Mouse (Mus musculus) hindbrain, embryonic 10.5 days (tissue): ENCODE measurements around the gene Abhd15. TPM values are rescaled to one million over a fixed set of nuclear protein-coding genes. Genes with fewer than 3 reads are reported as not detected.

Experiments used
- DNase-seq: peaks from one replicate; pipeline ENCODE4 v3.0.0-alpha.2; 2017; ENCODE audit warnings: low spot score
- H3K27ac ChIP-seq: fragments of 300-500 bp; sonication (generic); 2 replicates; pipeline ENCODE4 v1.5.1; 2016; ENCODE audit warnings: mild to moderate bottlenecking, moderate library complexity
- H3K27me3 ChIP-seq: fragments of 300-500 bp; sonication (generic); 2 replicates; pipeline ENCODE4 v1.6.1; 2016; ENCODE audit warnings: mild to moderate bottlenecking; ENCODE audit not compliant: poor library complexity, insufficient read depth, severe bottlenecking
- H3K36me3 ChIP-seq: fragments of 300-500 bp; sonication (generic); 2 replicates; pipeline ENCODE4 v1.6.1; 2016; ENCODE audit warnings: mild to moderate bottlenecking, moderate library complexity
- H3K4me1 ChIP-seq: fragments of 300-500 bp; sonication (generic); replicated peaks from 2 replicates; pipeline ENCODE4 v1.6.1; 2016; ENCODE audit warnings: mild to moderate bottlenecking
- H3K4me3 ChIP-seq: fragments of 300-500 bp; sonication (generic); 2 replicates; pipeline ENCODE4 v1.5.1; 2016; ENCODE audit warnings: mild to moderate bottlenecking, moderate library complexity
- H3K9me3 ChIP-seq: fragments of 300-500 bp; sonication (generic); 2 replicates; pipeline ENCODE4 v1.6.1; 2016; ENCODE audit warnings: mild to moderate bottlenecking, moderate library complexity
- WGBS: fragments of 180-500 bp; shearing (Covaris S2); methylation state at CpG from one replicate; pipeline ENCODE4 v1.1.7; 2016; 5-methylcytosine and 5-hydroxymethylcytosine counted together
- polyA plus RNA-seq: library from polyadenylated mRNA; unstranded; fragments of >200 nt; fragmentation: Nextera tagmentation; extraction: Ambion mirVana; gene quantifications from 2 replicates; pipeline ENCODE4 v1.2.1, GENCODE M21; 2016

The Abhd15 gene
- polyA plus RNA-seq, 1 experiment from 2014 or later, result 5.3 TPM

DNA sequence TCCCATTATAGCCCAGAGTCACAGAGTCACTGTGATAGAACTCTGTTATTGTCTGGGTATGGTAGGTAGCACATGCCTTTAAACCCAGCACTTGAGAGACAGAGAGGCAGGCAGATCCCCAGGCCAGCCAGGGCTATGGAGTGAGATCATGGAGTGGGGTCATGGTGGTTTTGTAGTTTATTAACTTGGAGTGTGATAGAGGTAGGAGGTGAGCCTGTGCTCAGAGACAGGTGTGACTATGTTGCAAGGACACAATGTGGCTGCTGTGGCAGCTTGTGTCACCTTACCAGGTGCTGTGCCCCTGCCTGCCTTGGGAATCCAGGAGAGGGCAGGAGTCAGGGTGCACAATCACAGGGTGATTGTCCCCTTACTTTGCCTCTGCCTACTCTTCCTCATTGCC, 19.4 kb upstream of the Abhd15 start:
- Histone ChIP-seq H3K4me3 (no peak overlapping the region), H3K9me3 (no peaks in the 10 kb centered on the region), H3K4me1 (peaks cover 95% of the 10 kb centered on the region), H3K36me3 (peaks cover 24% of the 10 kb centered on the region), H3K27me3 (no peaks in the 10 kb centered on the region), H3K27ac (peak overlapping the region; percentile 3; the same call in 1 of the 2 replicates)
- no peak for DNase-seq

GRCm38 (mm10) chr11:77497341-77497756, 17.6 kb upstream of the Abhd15 start:
- Histone ChIP-seq H3K36me3 (peaks cover 42% of the 10 kb centered on the region), H3K4me3 (peak overlapping the region; percentile 29), H3K4me1 (peaks cover 88% of the 10 kb centered on the region), H3K27me3 (no peaks in the 10 kb centered on the region), H3K27ac (peak overlapping the region; percentile 88), H3K9me3 (no peaks in the 10 kb centered on the region)
- 6% methylated on average over 6 of the region's 6 CpGs for WGBS
- peak; percentile 85 for DNase-seq

GRCm38 (mm10) chr11:77497851-77498250, 17.1 kb upstream of the Abhd15 start:
- 9% methylated on average over 4 of the region's 4 CpGs for WGBS
- peaks cover 84% of the 10 kb centered on the region for H3K4me1 ChIP-seq

GRCm38 (mm10) chr11:77498261-77499139, 16.4 kb upstream of the Abhd15 start:
- peak overlapping the region; percentile 29 for H3K4me3 ChIP-seq
- WGBS, result 74% methylated on average over 12 of the region's 12 CpGs
- DNase-seq, result peak; percentile 39
- H3K27ac ChIP-seq, result peak overlapping the region; percentile 88
- H3K9me3 ChIP-seq, result no peaks in the 10 kb centered on the region
- H3K27me3 ChIP-seq, result no peaks in the 10 kb centered on the region
- H3K4me1 ChIP-seq, result peaks cover 86% of the 10 kb centered on the region
- peaks cover 54% of the 10 kb centered on the region for H3K36me3 ChIP-seq

More at GRCm38 (mm10) chr11:77497851-77498250, 17.1 kb upstream of the Abhd15 start:
- Histone ChIP-seq H3K9me3 (no peaks in the 10 kb centered on the region), H3K36me3 (peaks cover 47% of the 10 kb centered on the region), H3K27ac (peak overlapping the region; percentile 88), H3K4me3 (peak overlapping the region; percentile 29), H3K27me3 (no peaks in the 10 kb centered on the region)
- DNase-seq, result peak; percentile 58

GRCm38 (mm10) chr11:77499354-77499753, 15.6 kb upstream of the Abhd15 start:
- no peaks in the 10 kb centered on the region for H3K9me3 ChIP-seq
- no peak for DNase-seq
- H3K36me3 ChIP-seq, result peaks cover 62% of the 10 kb centered on the region
- peaks cover 81% of the 10 kb centered on the region for H3K4me1 ChIP-seq
- no peak overlapping the region; the same call in 1 of the 2 replicates for H3K4me3 ChIP-seq
- peak overlapping the region; percentile 88 for H3K27ac ChIP-seq
- 93% methylated on average over 7 of the region's 7 CpGs for WGBS
- no peaks in the 10 kb centered on the region for H3K27me3 ChIP-seq

DNA sequence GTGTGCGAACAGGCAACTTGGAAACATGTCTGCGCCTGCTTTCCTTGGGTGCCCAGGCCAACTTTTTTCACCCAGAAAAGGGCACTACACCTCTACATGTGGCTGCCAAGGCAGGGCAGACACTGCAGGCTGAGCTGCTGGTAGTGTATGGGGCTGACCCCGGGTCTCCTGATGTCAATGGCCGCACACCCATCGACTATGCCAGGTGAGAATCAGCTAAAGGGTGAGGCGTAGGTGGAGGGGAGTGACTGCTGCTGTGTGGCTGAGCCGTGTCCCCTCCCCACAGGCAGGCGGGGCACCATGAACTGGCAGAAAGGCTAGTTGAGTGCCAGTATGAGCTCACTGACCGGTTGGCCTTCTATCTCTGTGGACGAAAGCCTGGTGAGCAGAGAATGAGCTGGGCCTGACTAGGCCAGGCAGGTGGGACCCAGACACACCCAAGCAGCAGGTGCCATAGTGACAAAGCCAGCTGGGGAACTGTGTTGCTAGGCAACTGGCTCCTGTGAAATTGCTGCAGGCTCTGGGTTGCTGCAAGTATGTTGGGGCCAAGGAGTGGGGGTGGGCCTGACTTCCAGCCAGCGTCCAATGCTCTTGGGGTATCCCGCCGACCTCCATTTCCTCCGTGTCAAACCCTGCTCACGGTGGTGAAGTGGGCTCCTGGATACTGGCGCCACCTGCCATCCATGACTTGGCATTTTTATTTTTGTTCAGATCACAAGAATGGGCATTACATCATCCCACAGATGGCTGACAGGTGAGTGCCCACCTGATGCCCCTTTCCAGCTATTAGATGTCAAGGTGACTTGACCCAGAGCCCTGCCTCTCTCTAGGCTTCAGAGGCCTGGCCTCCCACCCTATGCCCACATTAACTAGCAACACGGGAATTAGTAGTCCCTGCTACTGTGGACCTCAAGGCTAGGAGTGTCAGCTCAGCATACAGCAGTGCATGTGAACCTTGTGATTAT, 14.3 kb upstream of the Abhd15 start:
- H3K36me3 ChIP-seq, result peaks cover 73% of the 10 kb centered on the region
- no peak overlapping the region for H3K4me3 ChIP-seq
- 80% methylated on average over 17 of the region's 17 CpGs for WGBS
- DNase-seq, result peak; percentile 27
- no peaks in the 10 kb centered on the region for H3K27me3 ChIP-seq
- H3K4me1 ChIP-seq, result peaks cover 69% of the 10 kb centered on the region
- peak overlapping the region; percentile 64; the same call in 1 of the 2 replicates for H3K27ac ChIP-seq
- no peaks in the 10 kb centered on the region for H3K9me3 ChIP-seq

DNA sequence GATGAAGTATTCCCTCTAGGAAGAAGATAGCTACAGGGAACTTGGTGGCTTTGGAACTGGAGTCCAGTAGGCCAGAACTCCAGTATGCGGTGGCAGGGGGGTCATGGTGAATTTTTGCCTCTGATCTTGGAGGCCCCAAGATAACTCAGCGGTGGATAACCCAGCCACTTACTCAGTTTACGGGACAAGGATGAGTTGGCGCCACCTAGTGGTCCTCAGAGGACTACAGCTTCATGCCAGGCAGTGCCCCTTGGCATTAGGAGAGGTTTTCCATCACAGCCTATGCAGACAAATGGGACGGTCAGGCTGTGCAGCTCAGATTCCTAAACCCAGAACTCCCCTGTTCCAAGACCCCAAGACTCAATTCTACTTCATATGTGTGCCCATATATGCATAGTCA, 13.5 kb upstream of the Abhd15 start:
- no peaks in the 10 kb centered on the region for H3K27me3 ChIP-seq
- 28% methylated on average over 5 of the region's 5 CpGs for WGBS
- no peaks in the 10 kb centered on the region for H3K9me3 ChIP-seq
- H3K4me1 ChIP-seq, result peaks cover 61% of the 10 kb centered on the region
- no peak overlapping the region for H3K4me3 ChIP-seq
- H3K27ac ChIP-seq, result no peak overlapping the region
- H3K36me3 ChIP-seq, result peaks cover 80% of the 10 kb centered on the region
- peak; percentile 72 for DNase-seq

- Histone ChIP-seq H3K4me1 (peaks cover 62% of the 10 kb centered on the region), H3K36me3 (peaks cover 86% of the 10 kb centered on the region), H3K27ac (no peak overlapping the region), H3K27me3 (no peaks in the 10 kb centered on the region), H3K9me3 (no peaks in the 10 kb centered on the region), H3K4me3 (no peak overlapping the region)
- 94% methylated on average over 4 of the region's 4 CpGs for WGBS
- DNase-seq, result no peak
These were observed 12.9 kb upstream of the Abhd15 start for GRCm38 (mm10) chr11:77501971-77502370.

GRCm38 (mm10) chr11:77502481-77502880, 12.4 kb upstream of the Abhd15 start:
- Histone ChIP-seq H3K9me3 (no peaks in the 10 kb centered on the region), H3K27ac (no peak overlapping the region), H3K4me3 (no peak overlapping the region), H3K36me3 (peaks cover 91% of the 10 kb centered on the region), H3K4me1 (peaks cover 58% of the 10 kb centered on the region), H3K27me3 (no peaks in the 10 kb centered on the region)
- no peak for DNase-seq
- WGBS, result 87% methylated on average over 6 of the region's 6 CpGs

- H3K4me1 ChIP-seq, result peaks cover 55% of the 10 kb centered on the region
- no peaks in the 10 kb centered on the region for H3K27me3 ChIP-seq
- H3K9me3 ChIP-seq, result no peaks in the 10 kb centered on the region
- no peak overlapping the region for H3K27ac ChIP-seq
- no peak overlapping the region for H3K4me3 ChIP-seq
- no peak for DNase-seq
- H3K36me3 ChIP-seq, result peaks cover 94% of the 10 kb centered on the region
- WGBS, result 63% methylated on average over 3 of the region's 3 CpGs
These were observed 11.4 kb upstream of the Abhd15 start for GRCm38 (mm10) chr11:77503511-77503910.

- WGBS, result 95% methylated on average over 19 of the region's 19 CpGs
These were observed 10.5 kb upstream of the Abhd15 start for GRCm38 (mm10) chr11:77504377-77504776.

GRCm38 (mm10) chr11:77505291-77505980, 9.5 kb upstream of the Abhd15 start:
- Histone ChIP-seq H3K36me3 (peaks cover 94% of the 10 kb centered on the region), H3K27ac (no peak overlapping the region), H3K9me3 (no peaks in the 10 kb centered on the region), H3K27me3 (no peaks in the 10 kb centered on the region), H3K4me1 (peaks cover 47% of the 10 kb centered on the region), H3K4me3 (no peak overlapping the region)
- no peak for DNase-seq
- 92% methylated on average over 22 of the region's 22 CpGs for WGBS

More at GRCm38 (mm10) chr11:77504377-77504776, 10.5 kb upstream of the Abhd15 start:
- H3K27ac ChIP-seq, result no peak overlapping the region
- H3K4me3 ChIP-seq, result no peak overlapping the region
- no peak for DNase-seq
- peaks cover 94% of the 10 kb centered on the region for H3K36me3 ChIP-seq
- no peaks in the 10 kb centered on the region for H3K9me3 ChIP-seq
- H3K27me3 ChIP-seq, result no peaks in the 10 kb centered on the region
- peaks cover 54% of the 10 kb centered on the region for H3K4me1 ChIP-seq
